Mouse (Mus musculus): ENCODE data around the gene Daam1.

Daam1 gene

DNA sequence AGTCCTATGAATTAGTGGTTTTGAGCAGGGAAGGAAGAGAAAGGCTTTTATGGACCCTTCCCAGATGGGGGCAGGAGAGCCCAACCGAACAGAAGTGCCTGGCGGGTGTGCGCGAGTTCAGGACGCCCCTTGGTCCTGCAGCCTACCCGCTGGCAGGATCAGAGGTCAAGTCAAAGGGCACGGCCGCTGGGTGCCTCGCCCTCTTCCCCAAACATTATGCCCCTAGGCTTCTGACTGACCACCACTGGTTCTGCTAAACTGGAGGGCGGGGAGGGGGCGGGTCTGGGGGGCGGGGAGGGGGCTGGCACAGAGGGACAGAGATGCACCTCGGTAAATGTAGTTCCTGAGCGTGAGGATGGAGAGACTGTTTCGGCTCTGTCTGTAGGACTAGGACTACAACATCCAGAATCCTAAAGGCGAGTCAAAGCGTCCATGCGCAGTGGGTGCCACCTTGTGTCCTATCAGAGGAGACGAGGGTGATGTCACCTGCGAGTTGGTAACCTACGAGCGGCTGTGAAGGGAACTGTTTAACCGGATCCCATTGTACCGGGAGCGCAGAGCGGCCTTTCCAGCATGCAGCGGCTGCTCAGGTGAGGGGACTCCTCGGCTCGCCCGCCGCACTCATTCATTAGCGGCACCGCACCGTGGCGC lies at the start of gene Daam1:
TSS of gene Daam1 (plus strand) at position 472 of the 651 bp plus-strand sequence.
- DNase-seq (ENCODE audit: low spot score in 2 of 2), result peak; percentile 82 to 87

GRCm38 (mm10) chr12:71781220-71781619 lies 49.7 kb upstream of the Daam1 start:
- DNase-seq (ENCODE audit: low spot score in 2 of 2), result no peak

- DNase-seq (ENCODE audit: low spot score in 2 of 2), result no peak
Observed at GRCm38 (mm10) chr12:71783970-71784369, 46.9 kb upstream of the Daam1 start.

GRCm38 (mm10) chr12:71784666-71785255 lies 46.1 kb upstream of the Daam1 start:
- no peak for DNase-seq (ENCODE audit: low spot score in 2 of 2)

GRCm38 (mm10) chr12:71786521-71786920 lies 44.4 kb upstream of the Daam1 start:
- no peak for DNase-seq (ENCODE audit: low spot score in 2 of 2)

GRCm38 (mm10) chr12:71788791-71789190 lies 42.1 kb upstream of the Daam1 start:
- no peak for DNase-seq (ENCODE audit: low spot score in 2 of 2)

DNA sequence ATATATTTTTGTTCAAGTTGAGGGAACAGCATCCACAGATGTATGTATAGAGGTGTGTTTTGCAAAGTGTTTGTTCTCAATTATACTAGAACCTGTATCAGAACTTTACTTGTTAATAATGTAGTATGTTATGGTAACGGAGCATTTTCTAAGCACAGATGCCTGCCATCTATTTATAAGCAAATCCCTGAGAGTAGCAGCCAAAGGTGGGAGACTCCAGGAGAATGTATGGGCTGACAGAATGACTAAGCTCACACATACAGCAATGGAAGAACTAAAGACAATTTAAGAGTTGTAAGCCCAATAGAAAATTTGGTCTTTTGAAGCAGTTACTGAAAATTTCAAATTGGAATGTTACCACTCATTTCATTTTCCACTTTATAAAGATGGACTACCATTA lies 40.3 kb upstream of the Daam1 start:
- DNase-seq (ENCODE audit: low spot score in 2 of 2), result no peak

DNA sequence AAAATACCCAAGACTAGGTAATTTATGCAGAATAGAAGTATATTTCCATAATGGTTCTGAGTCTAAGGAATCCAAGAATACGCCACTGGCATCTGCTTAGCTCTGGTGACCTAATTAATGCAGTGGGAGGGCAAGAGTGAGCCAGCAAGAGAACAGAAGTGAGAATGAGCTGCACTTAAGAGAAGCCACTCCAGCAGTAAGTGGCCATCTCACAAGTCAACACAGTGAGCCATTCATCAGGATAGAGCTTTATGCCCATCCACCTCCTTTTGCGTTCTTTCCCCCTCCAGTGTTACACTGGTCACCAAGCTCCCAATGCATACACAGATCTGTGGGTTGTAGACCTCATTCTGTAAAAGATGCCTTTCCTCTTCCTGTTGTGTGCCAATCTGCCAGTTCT lies 37.8 kb upstream of the Daam1 start:
- no peak for DNase-seq (ENCODE audit: low spot score in 2 of 2)

DNA sequence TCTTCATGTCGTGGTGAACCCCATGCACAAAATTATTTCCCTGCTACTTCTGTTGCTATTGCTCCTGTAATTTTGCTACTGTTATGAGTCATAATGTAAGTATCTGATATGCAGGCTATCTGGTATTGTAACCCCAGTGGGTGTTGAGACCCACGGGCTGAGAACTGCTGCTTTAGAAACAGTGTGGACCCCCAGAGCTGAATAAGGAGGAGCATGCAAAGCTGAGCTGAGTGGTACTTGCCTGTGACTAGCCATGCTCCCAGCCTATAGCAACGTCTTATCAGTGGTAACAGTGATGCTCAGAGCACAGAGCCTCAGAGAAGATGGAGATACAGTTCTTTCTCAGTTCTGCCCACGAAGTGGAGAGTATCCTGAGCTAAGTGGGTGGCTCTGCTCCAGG lies 35.3 kb upstream of the Daam1 start:
- DNase-seq (ENCODE audit: low spot score in 2 of 2), result no peak

- no peak for DNase-seq (ENCODE audit: low spot score in 2 of 2)
Observed at GRCm38 (mm10) chr12:71796517-71796916, 34.4 kb upstream of the Daam1 start.

DNA sequence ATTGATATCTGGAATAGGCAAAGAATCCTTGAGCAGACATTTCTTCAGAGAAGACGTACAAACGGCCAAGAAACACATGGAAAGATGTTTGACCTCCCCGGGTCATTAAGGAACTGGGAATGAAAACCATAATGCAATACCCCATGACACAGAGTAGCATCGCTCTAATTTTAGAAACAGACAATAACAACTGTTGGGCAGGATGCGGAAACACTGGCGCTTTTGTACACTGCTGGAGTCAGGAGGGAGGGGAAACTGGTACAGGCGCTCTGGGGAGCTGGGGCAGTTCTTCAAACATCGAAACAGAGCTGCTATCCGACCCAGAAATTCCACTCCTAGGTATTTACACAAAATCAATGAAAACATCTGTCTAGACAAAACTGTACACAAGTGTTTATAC lies 23.6 kb upstream of the Daam1 start:
- DNase-seq (ENCODE audit: low spot score in 2 of 2), result no peak

- DNase-seq (ENCODE audit: low spot score in 2 of 2), result no peak
Observed at GRCm38 (mm10) chr12:71808631-71809030, 22.2 kb upstream of the Daam1 start.

DNA sequence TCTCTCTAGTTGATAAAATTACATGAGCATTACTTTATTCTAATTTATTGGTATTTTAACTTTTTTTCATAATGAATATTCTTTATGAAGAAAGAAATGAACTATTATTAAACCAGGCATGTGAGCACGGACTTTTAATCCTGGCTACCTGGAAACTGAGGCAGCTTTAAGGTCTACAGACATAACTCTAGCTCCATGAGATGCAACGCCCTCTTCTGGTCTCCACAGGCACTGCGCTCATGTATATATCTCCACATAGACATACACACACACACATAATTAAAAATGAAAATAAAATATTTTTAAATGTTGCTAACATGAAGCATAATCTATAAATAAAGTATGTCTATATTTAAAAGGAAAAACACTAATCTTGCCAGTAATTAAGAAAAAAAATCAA lies 21.3 kb upstream of the Daam1 start:
- no peak for DNase-seq (ENCODE audit: low spot score in 2 of 2)

- DNase-seq (ENCODE audit: low spot score in 2 of 2), result no peak
Observed at GRCm38 (mm10) chr12:71812567-71812966, 18.3 kb upstream of the Daam1 start.

DNA sequence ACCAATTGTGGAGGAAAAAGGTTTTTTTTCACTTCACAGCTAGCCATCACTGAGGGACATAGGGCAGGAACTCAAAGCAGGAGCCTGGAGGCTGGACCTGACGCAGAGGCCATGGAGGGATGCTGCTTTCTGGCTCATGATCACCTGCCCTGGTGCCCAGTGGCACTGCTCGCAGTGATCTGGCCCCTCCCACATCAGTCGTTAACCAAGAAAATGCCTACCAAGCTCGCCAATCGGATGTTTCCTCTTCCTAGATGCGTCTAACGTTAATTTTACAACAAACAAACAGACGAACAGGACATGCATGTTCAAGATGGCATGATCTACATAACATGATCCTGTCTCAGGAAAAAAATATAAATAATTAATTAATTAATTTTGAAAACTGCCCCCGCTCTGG lies 17.6 kb upstream of the Daam1 start:
- no peak for DNase-seq (ENCODE audit: low spot score in 2 of 2)

DNA sequence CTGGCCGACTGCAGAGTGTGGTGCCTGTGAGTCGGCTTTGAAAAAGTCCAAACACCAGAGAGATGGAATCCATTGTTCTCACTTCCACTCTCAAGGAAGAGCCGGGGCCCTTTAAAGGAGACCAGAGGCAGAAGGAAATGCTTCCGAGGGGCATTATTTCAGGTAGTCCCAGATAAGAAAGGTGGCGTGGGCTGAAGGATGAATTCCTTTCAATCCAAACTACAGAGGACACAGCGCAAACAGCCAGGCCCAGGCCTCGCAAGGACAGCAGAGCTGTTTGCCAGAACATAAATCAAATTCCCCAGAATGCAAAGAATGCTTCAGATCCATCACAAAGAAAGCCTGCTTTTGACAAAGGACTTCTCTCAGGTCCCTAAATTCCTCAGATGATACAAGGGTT lies 17.1 kb upstream of the Daam1 start:
- DNase-seq (ENCODE audit: low spot score in 2 of 2), result no peak

- no peak for DNase-seq (ENCODE audit: low spot score in 2 of 2)
Observed at GRCm38 (mm10) chr12:71820094-71820493, 10.8 kb upstream of the Daam1 start.

DNA sequence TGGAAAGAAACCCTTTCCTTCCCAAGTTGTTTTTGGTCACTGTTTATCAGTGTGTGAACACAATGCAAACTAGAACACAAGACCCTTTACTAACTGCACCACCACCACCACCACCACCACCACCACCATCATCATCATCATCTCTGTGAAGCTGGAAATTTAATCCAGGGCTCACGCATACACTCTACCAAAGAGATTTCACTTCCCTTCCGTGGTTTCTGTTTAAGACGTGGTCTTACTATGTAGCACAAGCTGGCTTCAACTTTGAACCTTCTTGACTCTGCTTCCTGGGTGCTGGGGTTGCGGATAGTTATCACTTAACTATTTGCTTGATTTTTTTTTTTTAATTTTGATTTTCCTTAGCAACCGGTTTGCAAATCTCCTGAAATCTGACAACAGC lies 9.6 kb upstream of the Daam1 start:
- no peak for DNase-seq (ENCODE audit: low spot score in 2 of 2)

- DNase-seq (ENCODE audit: low spot score in 2 of 2), result no peak
Observed at GRCm38 (mm10) chr12:71821743-71822142, 9.1 kb upstream of the Daam1 start.

DNA sequence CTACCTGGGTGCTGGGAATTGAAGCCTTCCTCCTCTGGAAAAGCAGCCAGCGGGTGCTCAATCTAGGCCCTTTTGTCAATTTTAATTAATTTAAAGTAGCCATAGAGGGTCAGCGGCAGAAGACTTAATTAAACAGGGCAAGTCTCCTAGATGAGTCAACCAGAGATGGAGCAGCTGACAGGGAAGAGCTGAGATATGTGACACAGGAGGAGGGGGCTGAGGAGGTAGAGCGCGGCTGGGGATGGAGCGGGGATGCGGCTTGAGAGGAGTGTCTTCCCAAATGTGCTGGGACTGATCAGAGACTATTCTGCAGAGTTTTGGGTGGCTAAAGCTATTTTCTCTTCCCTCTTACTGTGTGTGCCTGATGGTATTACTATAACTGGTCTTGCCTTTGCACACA lies 6.0 kb upstream of the Daam1 start:
- no peak for DNase-seq (ENCODE audit: low spot score in 2 of 2)

- no peak for DNase-seq (ENCODE audit: low spot score in 2 of 2)
Observed at GRCm38 (mm10) chr12:71830139-71830538, 739 bp upstream of the Daam1 start.

DNA sequence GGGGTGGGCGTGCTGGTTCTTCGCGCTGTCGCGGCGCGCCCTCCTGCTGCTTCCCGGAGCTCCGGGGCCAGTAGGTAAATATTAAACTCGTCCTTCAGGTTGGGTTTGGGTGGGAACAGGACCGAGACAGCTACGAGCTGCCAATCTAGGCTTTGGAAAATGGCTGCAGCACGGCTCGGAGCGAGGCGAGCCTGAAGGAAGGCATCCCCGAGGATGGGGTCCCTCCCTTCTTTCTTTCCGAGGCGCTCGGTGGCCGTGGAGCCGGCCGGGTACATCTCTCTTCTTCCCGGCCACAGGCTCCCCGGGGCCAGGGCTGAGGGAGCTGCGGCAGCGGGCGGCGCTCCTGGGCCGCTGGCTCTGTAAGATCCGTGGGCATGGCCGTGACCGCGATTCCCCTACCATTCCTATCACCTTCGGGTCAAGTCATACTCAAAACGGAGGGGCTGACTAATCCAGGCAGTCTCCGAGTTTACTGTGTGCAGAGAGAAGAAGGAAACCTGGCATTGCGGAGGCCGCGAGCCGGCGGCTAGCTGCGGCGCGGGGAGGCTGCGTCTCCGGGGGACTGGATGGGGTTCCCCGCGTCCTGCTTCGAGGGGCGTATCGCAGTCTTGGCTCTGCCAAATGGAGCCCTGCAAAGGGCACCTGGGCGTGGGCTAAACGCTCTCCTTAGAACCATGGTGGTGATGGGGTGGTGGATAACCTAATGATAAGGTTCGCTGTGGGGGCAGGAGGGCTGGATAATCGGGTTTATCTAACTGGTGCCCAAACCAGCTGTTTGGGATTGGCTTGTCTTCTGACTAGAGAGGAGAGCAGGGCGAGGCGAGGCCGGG lies 595 bp downstream of the Daam1 start:
- peak; percentile 6 to 26 for DNase-seq (ENCODE audit: low spot score in 2 of 2)

GRCm38 (mm10) chr12:71832225-71832624 lies 1.3 kb downstream of the Daam1 start:
- DNase-seq (ENCODE audit: low spot score in 2 of 2), result no peak

All from thymus, postnatal 10 days (tissue).